8 mouse cellular contexts compared by ENCODE assay signal in the genomic region with DNA sequence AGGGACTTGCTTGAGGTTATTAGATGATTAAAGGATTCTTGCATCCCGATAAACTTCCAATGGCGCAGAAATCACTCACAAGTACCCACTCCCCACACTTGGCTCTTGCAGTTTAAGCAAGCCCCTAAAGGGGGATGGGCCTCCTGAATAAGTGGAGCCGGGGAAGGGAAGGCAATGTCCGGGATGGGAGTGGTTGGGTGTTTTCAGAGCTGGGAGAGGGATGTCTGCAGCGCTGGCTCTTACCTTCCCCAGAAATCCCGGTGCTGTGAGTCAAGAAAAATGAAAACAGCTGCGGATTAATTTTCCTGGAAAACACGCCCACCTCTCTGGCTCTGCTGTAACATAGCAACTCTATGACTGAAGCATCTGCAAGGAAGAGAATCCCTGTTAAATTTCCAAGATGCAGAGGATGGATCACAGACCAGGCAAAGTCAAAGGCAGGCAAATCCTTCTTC. TPM values are rescaled to one million over a fixed set of nuclear protein-coding genes. Genes with fewer than 3 reads are reported as not detected.
DNase-seq lines count a peak whose midpoint lies in the region; ATAC-seq and TF ChIP-seq lines count a peak whose summit lies in the region.

A gene (minus strand): TSS at position 405 of the 455 bp plus-strand sequence.

- peak within 1 kb of the TSS; percentile 31 for H3K4me3 ChIP-seq in kidney, postnatal 0 days (replicated peaks; ENCODE audit: low read depth, low read length)
- H3K4me3 ChIP-seq in forebrain, embryonic 13.5 days = peak within 1 kb of the TSS; percentile 42
- H3K4me3 ChIP-seq in limb, embryonic 10.5 days = peak within 1 kb of the TSS; percentile 54
- H3K4me3 ChIP-seq in neural tube, embryonic 13.5 days = peak within 1 kb of the TSS; percentile 42

- no peaks in the 10 kb centered on the region for H3K27me3 ChIP-seq in kidney, postnatal 0 days (ENCODE audit: insufficient read depth, low read length)
- H3K27me3 ChIP-seq in forebrain, embryonic 13.5 days = peaks cover 2% of the 10 kb centered on the region; the same call in 1 of the 2 replicates
- H3K27me3 ChIP-seq in limb, embryonic 10.5 days (ENCODE audit: low read depth, poor library complexity, severe bottlenecking) = no peaks in the 10 kb centered on the region
- H3K27me3 ChIP-seq in neural tube, embryonic 13.5 days = peaks cover 7% of the 10 kb centered on the region; the same call in 1 of the 2 replicates

- peak within 1 kb of the TSS; percentile 18; the same call in 1 of the 2 replicates for H3K9ac ChIP-seq in kidney, postnatal 0 days (ENCODE audit: low read depth, low read length)
- H3K9ac ChIP-seq in forebrain, embryonic 13.5 days = peak within 1 kb of the TSS; percentile 52
- peak within 1 kb of the TSS; percentile 65 for H3K9ac ChIP-seq in neural tube, embryonic 13.5 days

- ATAC-seq in kidney, postnatal 0 days (replicated peaks; ENCODE audit: low FRiP score, low read depth) = no peak
- peak; percentile 53; the same call in 1 of the 2 replicates for ATAC-seq in forebrain, embryonic 13.5 days
- ATAC-seq in neural tube, embryonic 13.5 days (ENCODE audit: low read depth) = peak; percentile 57; the same call in 1 of the 2 replicates
- no peak for ATAC-seq in erythroid progenitor cell, adult 5-6 weeks (replicated peaks; ENCODE audit: low FRiP score, poor library complexity, severe bottlenecking)

- H3K4me2 ChIP-seq in kidney, postnatal 0 days (ENCODE audit: low read length) = peak within 1 kb of the TSS; percentile 70
- H3K4me2 ChIP-seq in forebrain, embryonic 13.5 days = peak within 1 kb of the TSS; percentile 70
- H3K4me2 ChIP-seq in neural tube, embryonic 13.5 days = peak within 1 kb of the TSS; percentile 73

- TF ChIP-seq CTCF in kidney, postnatal 0 days (IDR thresholded peaks at IDR 0.05; ENCODE audit: low read depth) = no peak

- WGBS in kidney, postnatal 0 days = 0% methylated on average over 8 of the region's 8 CpGs
- WGBS in forebrain, embryonic 13.5 days = 0% methylated on average over 8 of the region's 8 CpGs
- WGBS in limb, embryonic 10.5 days = under 1% methylated on average over 8 of the region's 8 CpGs
- WGBS in neural tube, embryonic 13.5 days = 0% methylated on average over 8 of the region's 8 CpGs

- 0 out of 2 replicates have a peak, but pooled peaks cover 3% of the 10 kb centered on the region for H3K4me1 ChIP-seq in kidney, postnatal 0 days (replicated peaks; ENCODE audit: insufficient read depth, low read length)
- peaks cover 17% of the 10 kb centered on the region; the same call in 1 of the 2 replicates for H3K4me1 ChIP-seq in forebrain, embryonic 13.5 days
- H3K4me1 ChIP-seq in limb, embryonic 10.5 days = peaks cover 16% of the 10 kb centered on the region
- peaks cover 27% of the 10 kb centered on the region for H3K4me1 ChIP-seq in neural tube, embryonic 13.5 days (replicated peaks)

- no peaks in the 10 kb centered on the region for H3K36me3 ChIP-seq in kidney, postnatal 0 days (ENCODE audit: insufficient read depth, low read length)
- H3K36me3 ChIP-seq in forebrain, embryonic 13.5 days (ENCODE audit: poor library complexity, severe bottlenecking) = no peaks in the 10 kb centered on the region
- H3K36me3 ChIP-seq in limb, embryonic 10.5 days = no peaks in the 10 kb centered on the region
- H3K36me3 ChIP-seq in neural tube, embryonic 13.5 days = no peaks in the 10 kb centered on the region

- no peaks in the 10 kb centered on the region for H3K9me3 ChIP-seq in kidney, postnatal 0 days (replicated peaks; ENCODE audit: low read length)
- H3K9me3 ChIP-seq in forebrain, embryonic 13.5 days (replicated peaks) = no peaks in the 10 kb centered on the region
- no peaks in the 10 kb centered on the region for H3K9me3 ChIP-seq in limb, embryonic 10.5 days (replicated peaks)
- no peaks in the 10 kb centered on the region for H3K9me3 ChIP-seq in neural tube, embryonic 13.5 days

- H3K27ac ChIP-seq in kidney, postnatal 0 days = 0 out of 2 replicates have a peak within 1 kb of the TSS, but pooled peaks have one; percentile 1
- H3K27ac ChIP-seq in forebrain, embryonic 13.5 days = peak within 1 kb of the TSS; percentile 35; the same call in 1 of the 2 replicates
- no peak within 1 kb of the TSS for H3K27ac ChIP-seq in limb, embryonic 10.5 days
- peak within 1 kb of the TSS; percentile 67; the same call in 1 of the 2 replicates for H3K27ac ChIP-seq in neural tube, embryonic 13.5 days (replicated peaks)

- peak; percentile 42 for DNase-seq in kidney, postnatal 0 days (ENCODE audit: low spot score)
- no peak for DNase-seq in kidney, adult 11 months
- DNase-seq in adrenal gland, postnatal 25 days = no peak
- DNase-seq in limb, embryonic 10.5 days (ENCODE audit: low spot score) = peak; percentile 44
- DNase-seq in thymus, postnatal 14 days = no peak

RNA-seq across cellular contexts. Expression of the gene that starts here (rescaled TPM):
- 9.1 and 10.2 TPM in 2 replicates for polyA plus RNA-seq in kidney, postnatal 0 days (2015; fragmentation: Nextera tagmentation; extraction: Ambion mirVana)
- total RNA-seq in adrenal gland, postnatal 25 days (2021) = 7.4 and 11.7 TPM in 2 replicates
- 19.8 and 32.4 TPM in 2 replicates for polyA plus RNA-seq in forebrain, embryonic 13.5 days (2015; fragmentation: Nextera tagmentation; extraction: Ambion mirVana)
- polyA plus RNA-seq in limb, embryonic 10.5 days (2016; fragmentation: Nextera tagmentation; extraction: Ambion mirVana) = 2.8 and 6.9 TPM in 2 replicates
- 60.0 and 67.7 TPM in 2 replicates for polyA plus RNA-seq in neural tube, embryonic 13.5 days (2015; fragmentation: Nextera tagmentation; extraction: Ambion mirVana)
- total RNA-seq in erythroid progenitor cell, adult 5-6 weeks (2015; ENCODE audit: low replicate concordance) = not detected in 2 replicates
- not detected in 2 replicates for total RNA-seq in erythroid progenitor cell, adult 5-6 weeks (2017; ENCODE audit: low replicate concordance)

Comparison
In these comparisons a context has a peak if more than half of its experiments do, and no peak if none do; other contexts are left out.
1. DNase-seq: peak in kidney, postnatal 0 days (single experiment) and limb, embryonic 10.5 days (single experiment); none in kidney, adult 11 months (single experiment), adrenal gland, postnatal 25 days (single experiment) and thymus, postnatal 14 days (single experiment).
2. ATAC-seq: peak in forebrain, embryonic 13.5 days (single experiment) and neural tube, embryonic 13.5 days (single experiment); none in kidney, postnatal 0 days (single experiment) and erythroid progenitor cell, adult 5-6 weeks (single experiment).
3. Peak in every context shown above with its lines, with median percentiles within 50 percentile points of each other: H3K4me2 ChIP-seq, H3K4me3 ChIP-seq and H3K9ac ChIP-seq.